Mouse (Mus musculus) hindlimb bud, embryonic 11.5 days (tissue): Measurements from ENCODE around the gene Olfr1036.
"Not testable (repeated sequence)": the region's sequence is repeated elsewhere in the genome, so short reads cannot be mapped to it uniquely, and the experiment has no call there.

ENCODE experiments used
- DNase-seq: peaks from one replicate; pipeline ENCODE4 v3.0.0-alpha.2; 2012; ENCODE audit warnings: low read depth, low spot score; ENCODE audit errors: extremely low spot score

Gene Olfr1036

DNA sequence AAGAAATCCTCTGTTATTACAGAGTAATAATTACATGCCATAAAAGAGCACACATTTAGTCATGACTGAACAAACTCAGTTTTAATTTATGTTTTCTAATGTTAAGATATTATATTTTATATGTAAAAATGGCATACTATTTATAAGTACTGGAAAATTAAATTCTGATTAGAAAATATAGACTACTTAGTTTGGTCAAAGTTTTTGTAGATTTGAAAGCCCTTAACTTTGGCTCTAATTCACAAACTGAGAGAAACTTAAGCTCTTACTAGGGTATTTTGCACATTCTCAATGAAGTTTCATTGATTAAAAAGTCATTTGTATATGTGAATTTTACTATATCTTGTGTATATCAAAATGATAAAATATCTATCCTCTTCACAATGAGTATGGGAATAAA is at the start of gene Olfr1036:
TSS of gene Olfr1036 (plus strand) at position 301 of the 400 bp plus-strand sequence.
- DNase-seq = not testable (repeated sequence)

DNA sequence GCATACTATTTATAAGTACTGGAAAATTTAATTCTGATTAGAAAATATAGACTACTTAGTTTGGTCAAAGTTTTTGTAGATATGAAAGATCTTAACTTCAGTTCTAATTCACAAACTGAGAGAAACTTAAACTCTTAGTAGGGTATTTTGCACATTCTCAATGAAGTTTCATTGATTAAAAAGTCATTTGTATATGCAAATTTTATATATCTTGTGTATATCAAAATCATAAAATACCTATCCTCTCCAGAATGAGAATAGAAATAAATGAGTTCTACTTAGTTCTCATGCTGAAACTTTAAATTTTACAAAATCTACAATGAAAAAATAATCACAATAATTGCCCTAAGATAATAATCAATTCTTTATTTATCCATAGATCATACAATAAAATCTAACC is 28.2 kb upstream of the Olfr1036 start, which contains the start of gene Olfr1034:
TSS of gene Olfr1034 (plus strand) at position 301 of the 400 bp plus-strand sequence.
- DNase-seq = no peak

DNA sequence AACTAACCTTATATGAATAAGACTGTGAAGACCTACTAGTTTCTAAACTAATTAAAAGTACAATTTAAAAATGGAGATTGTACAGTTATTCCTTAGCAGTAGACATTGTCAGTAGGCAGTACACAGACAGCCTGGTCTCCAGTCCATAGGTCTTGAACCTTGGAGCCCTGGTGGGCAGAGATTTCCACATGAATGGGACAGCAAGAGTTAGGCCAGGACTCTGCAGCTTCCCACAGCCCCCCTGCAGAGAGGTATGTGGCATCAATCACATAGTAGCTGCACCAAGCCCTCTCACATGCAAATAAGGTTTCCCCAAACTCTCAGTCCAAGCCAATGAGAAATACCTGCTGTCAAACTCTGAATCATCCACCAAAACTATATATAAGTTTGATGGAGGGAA is 23.0 kb upstream of the Olfr1036 start:
- DNase-seq = not testable (repeated sequence)

DNA sequence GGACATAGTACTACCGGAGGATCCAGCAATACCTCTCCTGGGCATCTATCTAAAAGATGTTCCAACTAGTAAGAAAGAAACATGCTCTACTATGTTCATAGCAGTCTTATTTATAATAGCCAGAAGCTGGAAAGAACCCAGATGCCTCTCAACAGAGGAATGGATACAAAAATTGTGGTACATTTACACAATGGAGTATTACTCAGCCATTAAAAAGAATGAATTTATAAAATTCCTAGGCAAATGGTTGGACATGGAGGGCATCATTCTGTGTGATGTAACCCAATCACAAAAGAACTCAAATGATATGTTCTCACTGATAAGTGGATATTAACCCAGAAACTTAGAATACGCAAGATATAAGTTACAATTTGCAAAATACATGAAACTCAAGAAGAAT is 10.0 kb upstream of the Olfr1036 start:
- DNase-seq = not testable (repeated sequence)

DNA sequence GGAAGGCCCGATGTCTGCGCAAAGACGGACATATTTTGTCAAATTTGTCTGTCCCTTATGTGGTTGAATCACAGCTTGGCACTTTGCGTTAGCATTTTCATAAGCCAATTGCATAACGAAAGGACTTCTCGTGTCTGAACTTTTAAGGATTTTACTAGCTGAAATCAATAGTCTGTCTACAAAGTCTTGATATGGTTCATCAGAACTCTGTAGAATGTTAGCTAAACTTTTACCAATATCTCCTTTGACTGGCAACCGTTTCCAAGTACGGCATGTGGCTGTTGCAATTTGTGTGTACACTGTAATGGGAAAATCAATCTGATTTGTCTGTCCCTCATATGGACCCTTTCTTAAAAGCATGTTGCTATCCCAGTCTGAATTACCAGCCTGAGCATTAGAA is 3.6 kb upstream of the Olfr1036 start:
- DNase-seq = no peak

DNA sequence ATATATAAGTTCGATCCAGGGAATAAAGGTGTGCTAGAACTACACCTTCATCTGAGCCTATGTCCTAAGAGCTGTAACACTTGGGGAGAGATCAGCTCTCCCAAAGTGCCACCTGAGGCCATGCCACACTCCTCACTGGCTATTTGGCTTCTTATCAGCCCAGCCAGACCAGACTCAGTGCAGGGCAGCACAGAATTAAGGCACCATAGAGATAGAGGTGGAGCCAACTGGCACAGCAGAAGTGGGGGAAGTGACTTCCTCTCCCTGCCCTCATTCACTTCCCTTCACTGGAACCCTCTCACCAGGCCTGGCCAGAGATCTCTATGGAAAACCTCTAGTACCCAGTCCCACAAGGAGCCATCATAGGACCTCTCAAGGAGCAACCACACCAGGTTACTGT is 6.7 kb downstream of the Olfr1036 start:
- DNase-seq = not testable (repeated sequence)

DNA sequence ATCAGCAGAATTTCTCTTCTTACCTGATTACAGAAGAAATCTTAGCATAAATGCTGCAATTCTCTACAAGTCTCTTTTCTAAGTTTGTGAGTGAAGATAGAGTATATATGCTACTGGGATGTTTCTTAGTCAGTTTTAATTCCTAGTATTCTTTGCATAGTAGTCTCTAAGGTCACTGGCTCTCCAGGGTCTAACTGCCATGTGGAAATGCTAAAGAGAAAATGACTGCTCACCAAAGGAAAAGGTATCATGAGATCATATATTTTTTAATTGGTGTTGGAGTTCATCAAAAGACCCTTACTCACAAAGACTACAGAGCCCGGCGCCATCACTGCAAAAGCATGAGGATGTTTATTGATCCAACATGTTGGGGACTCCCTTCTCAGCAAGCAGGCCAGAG is 13.5 kb downstream of the Olfr1036 start, which contains the start of gene Olfr1037:
TSS of gene Olfr1037 (minus strand) at position 101 of the 400 bp plus-strand sequence.
- DNase-seq = no peak
